ENCODE assay signal across 16 mouse cellular contexts in genomic region chr5:114284604-114285397, GRCm38 (mm10). TPM values are rescaled to one million over a fixed set of nuclear protein-coding genes. Genes with fewer than 3 reads are reported as not detected.
DNase-seq lines count a peak whose midpoint lies in the region; ATAC-seq and TF ChIP-seq lines count a peak whose summit lies in the region.
"Had no signal": no experiment of that assay in that cellular context is flagged by ENCODE, and none has a peak within 500 bp of the region (broad histone marks: within the 10 kb centered on the region; RNA-seq: fewer than 3 reads in every experiment).

No protein-coding gene starts in this region.

- no peaks in the 10 kb centered on the region for H3K27me3 ChIP-seq in stomach, postnatal 0 days (ENCODE audit: control insufficient read depth, insufficient read depth, low read length)

- WGBS in stomach, postnatal 0 days = 76% methylated on average over 13 of the region's 13 CpGs

- H3K9ac ChIP-seq in stomach, postnatal 0 days (ENCODE audit: low read length) = no peak overlapping the region
- H3K9ac ChIP-seq: liver, embryonic 15.5 days had no signal

- ATAC-seq in stomach, postnatal 0 days (ENCODE audit: low FRiP score, low TSS enrichment) = 0 out of 2 replicates have a peak, but pooled peaks have one; percentile 45
- ATAC-seq: Patski had no signal

- TF ChIP-seq EP300 in stomach, postnatal 0 days (optimal IDR thresholded peaks at IDR 0.05) = no peak

- H3K4me1 ChIP-seq in stomach, postnatal 0 days (replicated peaks; ENCODE audit: control insufficient read depth, insufficient read depth) = no peaks in the 10 kb centered on the region
- H3K4me1 ChIP-seq: liver, embryonic 15.5 days had no signal

- no peak overlapping the region for H3K4me2 ChIP-seq in stomach, postnatal 0 days (replicated peaks; ENCODE audit: low read depth)
- H3K4me2 ChIP-seq: liver, embryonic 15.5 days had no signal

- no peaks in the 10 kb centered on the region for H3K9me3 ChIP-seq in stomach, postnatal 0 days (ENCODE audit: control insufficient read depth, low read length)
- H3K9me3 ChIP-seq: liver, embryonic 15.5 days had no signal

- TF ChIP-seq CTCF in stomach, postnatal 0 days (IDR thresholded peaks at IDR 0.05; ENCODE audit: low read depth) = no peak

- no peak overlapping the region for H3K27ac ChIP-seq in stomach, postnatal 0 days (replicated peaks)
- H3K27ac ChIP-seq: liver, embryonic 15.5 days had no signal

- H3K36me3 ChIP-seq in stomach, postnatal 0 days (ENCODE audit: control insufficient read depth, insufficient read depth, low read length) = no peaks in the 10 kb centered on the region
- H3K36me3 ChIP-seq: liver, embryonic 15.5 days had no signal

- peak; percentile 8 for DNase-seq in kidney, postnatal 14 days
- DNase-seq in kidney, adult 8-10 months = no peak
- peak; percentile 36 to 60 for DNase-seq in right cerebral cortex, postnatal 10 days (ENCODE audit: low spot score in 2 of 2)
- DNase-seq in right cerebral cortex, postnatal 4 days = no peak
- DNase-seq in layer of hippocampus, postnatal 10 days (ENCODE audit: low spot score in 2 of 2) = peak; percentile 34 to 41
- no peak for DNase-seq in stomach, postnatal 0 days (ENCODE audit: low spot score)
- no peak for DNase-seq in adrenal gland, adult 8-10 months
- no peak for DNase-seq in adrenal gland, postnatal 25 days
- DNase-seq: adrenal gland, postnatal 10 days; lung, postnatal 4 days had no signal

- no peak overlapping the region for H3K4me3 ChIP-seq in stomach, postnatal 0 days (ENCODE audit: low read depth, low read length)
- H3K4me3 ChIP-seq: liver, embryonic 15.5 days; myocyte had no signal

RNA-seq across cellular contexts. Expression of gene Myo1h, which starts 4.2 kb away (rescaled TPM):
- total RNA-seq in layer of hippocampus, postnatal 10 days (2021) = under 1 TPM; 0.62 to 0.67 TPM
- polyA plus RNA-seq in stomach, postnatal 0 days (2015; fragmentation: Nextera tagmentation; extraction: Ambion mirVana) = 3.0 and 3.8 TPM in 2 replicates
- total RNA-seq in adrenal gland, adult 8-10 months (2022) = 1 to 10 TPM in 1 of 4 experiments, under 1 TPM in 3; 0.70 to 1.1 (median 0.81) TPM
- total RNA-seq in adrenal gland, postnatal 25 days (2021) = 0.21 and 0.62 TPM in 2 replicates

RNA-seq across cellular contexts. Expression of gene Foxn4, which starts 11.2 kb away (rescaled TPM):
- total RNA-seq in layer of hippocampus, postnatal 10 days (2021) = not detected
- polyA plus RNA-seq in stomach, postnatal 0 days (2015; fragmentation: Nextera tagmentation; extraction: Ambion mirVana) = not detected in 2 replicates
- not detected for total RNA-seq in adrenal gland, adult 8-10 months (2022)
- total RNA-seq in adrenal gland, postnatal 25 days (2021) = not detected in 2 replicates
- total RNA-seq: adrenal gland, postnatal 10 days; granulocyte monocyte progenitor cell, adult 5-6 weeks; left cerebral cortex, postnatal 14 days had no signal
- polyA plus RNA-seq: cortical plate, adult 2 months; liver, embryonic 15.5 days; Patski had no signal

Comparison
In these comparisons a context has a peak if more than half of its experiments do, and no peak if none do; other contexts are left out.
1. DNase-seq: peak in kidney, postnatal 14 days (single experiment), right cerebral cortex, postnatal 10 days (2 of 2) and layer of hippocampus, postnatal 10 days (2 of 2); none in kidney, adult 8-10 months (0 of 2), right cerebral cortex, postnatal 4 days (single experiment), stomach, postnatal 0 days (single experiment), adrenal gland, adult 8-10 months (single experiment) and adrenal gland, postnatal 25 days (single experiment).